Mouse (Mus musculus): ENCODE measurements at regions not wholly inside any gene's neighbourhood (a gene's known extent, or its start where the extent isn't known, plus 50 kb on each side); places are given as distances from the start of the nearest gene placed in this dataset.

- TF ChIP-seq CTCF (IDR thresholded peaks at IDR 0.05; ENCODE audit: low read depth, low read length), result no peak
- TF ChIP-seq POLR2A (IDR thresholded peaks at IDR 0.05; ENCODE audit: extremely low read depth, insufficient read depth, low read length), result no peak
Measured at GRCm38 (mm10) chr13:52094785-52095184, 248.3 kb downstream of the Gadd45g start.

Data from liver, adult 2 months (tissue).